Mouse (Mus musculus) neural tube, embryonic 10.5 days (tissue): Measurements from ENCODE around the gene Rundc1.
A peak's percentile ranks its signal among the peaks of the same experiment; 100 is the strongest.
"Not testable (repeated sequence)": the region's sequence is repeated elsewhere in the genome, so short reads cannot be mapped to it uniquely, and the experiment has no call there.

Experiments used
- DNase-seq: peaks from one replicate; pipeline ENCODE4 v3.0.0-alpha.2; 2017; ENCODE audit warnings: low spot score; ENCODE audit errors: extremely low spot score

The Rundc1 gene

DNA sequence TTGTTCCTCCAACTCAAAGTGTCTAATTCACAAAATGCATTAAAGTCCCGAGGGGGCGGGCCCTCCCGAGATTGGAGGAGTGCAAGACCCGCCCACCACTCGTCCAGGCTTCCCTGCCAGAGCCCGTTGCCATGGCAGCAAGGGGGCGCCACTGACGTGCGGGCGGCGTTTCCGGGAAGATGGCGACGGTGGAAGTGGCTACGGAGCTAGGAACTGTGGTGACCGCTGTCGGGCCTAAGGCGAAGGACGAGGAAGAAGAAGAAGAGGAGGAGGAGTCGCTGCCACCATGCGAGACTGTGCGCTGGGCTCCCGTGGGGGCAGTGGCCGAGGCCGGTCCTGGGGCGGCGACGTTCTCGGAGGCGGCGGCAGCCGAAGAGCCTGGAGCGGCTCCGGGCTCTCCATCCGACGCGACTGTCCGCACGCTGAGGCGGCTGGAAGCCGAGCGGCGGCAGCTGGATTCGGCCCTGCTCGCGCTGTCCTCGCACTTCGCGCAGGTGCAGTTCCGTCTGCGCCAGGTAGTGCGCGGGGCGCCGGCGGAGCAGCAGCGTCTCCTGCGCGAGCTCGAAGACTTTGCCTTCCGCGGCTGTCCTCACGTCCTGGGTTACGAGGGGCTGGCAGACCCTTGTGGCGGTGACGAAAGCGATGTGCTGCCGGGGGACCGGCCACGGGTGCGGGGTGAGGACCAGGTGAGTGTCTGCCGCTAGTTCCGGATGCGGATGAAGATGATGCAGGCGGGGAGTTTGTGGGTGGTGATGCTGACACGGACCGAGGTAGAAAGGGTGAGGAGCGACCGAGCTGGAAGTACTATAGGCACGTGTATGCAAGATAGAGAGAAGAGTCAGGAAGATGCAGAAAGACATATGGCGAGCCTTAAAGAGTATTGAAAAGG lies at the start of gene Rundc1, which contains the start of gene Ptges3l:
Rundc1 (plus strand) TSS at position 161 of the 889 bp plus-strand sequence.
Ptges3l (minus strand) TSS at position 409 of the 889 bp plus-strand sequence.
- peak; percentile 99 for DNase-seq

DNA sequence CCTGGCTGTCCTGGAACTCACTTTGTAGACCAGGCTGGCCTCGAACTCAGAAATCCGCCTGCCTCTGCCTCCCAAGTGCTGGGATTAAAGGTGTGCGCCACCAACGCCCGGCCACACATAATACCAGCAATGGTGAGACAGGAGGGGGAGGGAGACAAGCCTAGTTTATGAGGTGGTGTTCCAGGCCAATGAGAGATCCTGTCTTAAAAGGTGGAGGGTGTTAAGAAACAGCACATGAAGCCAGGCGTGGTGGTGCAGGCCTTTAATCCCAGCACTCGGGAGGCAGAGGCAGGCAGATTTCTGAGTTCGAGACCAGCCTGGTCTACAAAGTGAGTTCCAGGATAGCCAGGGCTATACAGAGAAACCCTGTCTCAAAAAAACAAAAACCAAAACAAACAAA lies 46.7 kb upstream of the Rundc1 start:
- DNase-seq: not testable (repeated sequence)

- DNase-seq: no peak
Observed at GRCm38 (mm10) chr11:101378926-101379325, 46.0 kb upstream of the Rundc1 start.

- no peak for DNase-seq
Observed at GRCm38 (mm10) chr11:101381817-101382216, 43.1 kb upstream of the Rundc1 start.

DNA sequence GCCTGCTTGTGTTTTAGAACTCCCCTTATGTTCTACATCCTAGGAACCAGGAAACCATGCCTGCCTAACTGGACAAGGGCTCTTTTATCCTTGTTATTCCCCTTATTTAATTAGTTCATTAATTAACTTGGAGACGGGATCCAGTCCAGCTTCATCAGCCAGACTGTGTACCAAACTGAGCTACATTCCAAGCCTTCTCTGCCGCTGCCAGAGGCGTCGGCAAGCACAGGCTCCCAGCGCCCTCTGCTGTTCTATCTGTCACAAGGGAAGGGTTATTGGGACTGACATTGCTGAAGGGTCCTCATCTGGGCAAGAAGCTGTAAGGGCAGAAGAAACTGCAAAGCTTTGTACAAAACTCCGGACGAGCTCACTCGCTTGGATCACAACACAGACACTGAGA lies 29.8 kb upstream of the Rundc1 start:
- DNase-seq: peak; percentile 71

- no peak for DNase-seq
Observed at GRCm38 (mm10) chr11:101415306-101415705, 9.6 kb upstream of the Rundc1 start.

GRCm38 (mm10) chr11:101416433-101417100 lies 8.3 kb upstream of the Rundc1 start:
- DNase-seq: peak; percentile 18

GRCm38 (mm10) chr11:101417101-101417855 lies 7.6 kb upstream of the Rundc1 start, which contains the start of gene Aarsd1:
Gene Aarsd1, minus strand, starts transcription at chr11:101417615.
- peak; percentile 91 for DNase-seq

DNA sequence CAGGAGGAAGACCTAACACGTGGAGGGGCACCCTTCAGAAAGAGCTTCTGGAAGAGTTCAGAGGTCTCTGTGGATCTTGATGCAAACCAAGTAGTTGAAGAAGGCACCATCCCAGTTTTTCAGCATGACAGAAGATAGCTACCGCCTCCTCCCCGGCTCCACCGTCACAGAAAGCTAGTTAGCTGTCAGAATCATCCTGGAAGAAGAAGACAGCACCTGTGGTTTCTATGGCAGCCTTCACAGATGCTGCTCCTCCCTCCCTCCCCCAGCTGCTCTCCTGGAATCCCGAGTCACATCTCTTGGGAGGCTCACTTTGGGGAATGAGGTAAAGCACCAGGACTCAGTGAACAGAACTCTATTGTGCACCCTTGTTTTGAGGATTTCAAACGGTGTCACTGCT lies 5.9 kb upstream of the Rundc1 start:
- no peak for DNase-seq

GRCm38 (mm10) chr11:101419610-101420009 lies 5.3 kb upstream of the Rundc1 start:
- no peak for DNase-seq

DNA sequence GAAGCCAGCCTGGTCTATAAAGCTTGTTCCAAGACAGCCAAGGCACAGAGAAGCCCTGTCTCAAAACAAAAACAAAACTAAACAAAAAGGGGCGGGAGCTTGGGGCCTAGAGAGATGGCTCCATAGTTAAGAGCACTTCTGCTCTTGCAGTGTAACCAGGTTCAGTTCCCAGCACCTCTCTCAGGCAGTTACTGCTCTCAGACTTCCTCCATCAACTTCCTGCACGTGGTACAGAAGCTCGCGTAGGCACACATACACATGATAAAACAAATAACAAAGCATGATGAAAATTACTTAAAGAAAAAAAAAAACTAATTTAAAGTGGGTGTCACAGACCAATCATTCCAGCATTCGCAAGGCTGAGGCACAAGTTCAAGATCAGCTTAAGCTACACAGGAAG lies 4.7 kb upstream of the Rundc1 start:
- DNase-seq: no peak

DNA sequence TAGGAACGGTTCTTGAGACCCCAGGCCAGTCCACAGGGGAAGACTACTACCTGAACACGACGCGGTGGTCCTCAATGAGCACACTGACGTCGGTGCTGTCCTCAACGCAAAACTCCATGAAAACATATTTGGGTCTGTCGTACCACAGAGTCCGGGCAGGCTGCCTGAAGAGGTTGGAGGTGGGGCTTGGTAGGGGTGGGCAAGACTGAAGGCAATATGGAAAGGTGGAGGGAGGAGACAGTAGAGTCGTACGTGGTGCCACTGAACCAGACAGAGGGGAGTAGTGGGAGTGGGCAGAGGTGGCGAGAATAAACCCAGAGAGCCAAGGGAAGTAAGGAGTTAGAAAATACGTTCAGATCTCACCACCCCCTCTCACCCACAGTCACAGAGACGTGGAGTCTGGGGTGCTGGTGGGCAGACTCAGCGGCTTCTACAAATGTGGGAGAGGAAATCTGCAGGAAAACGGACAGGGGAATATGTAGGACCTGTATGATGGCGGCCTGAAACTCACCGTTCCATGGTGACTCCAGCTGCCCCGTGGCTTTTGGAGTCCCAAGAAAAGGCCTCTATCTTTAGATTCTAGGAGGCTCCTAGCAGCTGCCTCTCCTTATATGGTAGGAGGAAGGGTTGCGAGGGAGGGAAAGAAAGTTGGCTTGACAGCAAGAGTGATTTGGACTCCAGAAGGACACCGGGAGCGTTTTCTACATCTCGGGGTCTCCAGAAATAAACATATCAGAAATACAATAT lies 607 bp upstream of the Rundc1 start, which contains the start of gene Gm27029:
Gm27029 (minus strand) TSS at position 692 of the 747 bp plus-strand sequence.
- peak; percentile 54 for DNase-seq

DNA sequence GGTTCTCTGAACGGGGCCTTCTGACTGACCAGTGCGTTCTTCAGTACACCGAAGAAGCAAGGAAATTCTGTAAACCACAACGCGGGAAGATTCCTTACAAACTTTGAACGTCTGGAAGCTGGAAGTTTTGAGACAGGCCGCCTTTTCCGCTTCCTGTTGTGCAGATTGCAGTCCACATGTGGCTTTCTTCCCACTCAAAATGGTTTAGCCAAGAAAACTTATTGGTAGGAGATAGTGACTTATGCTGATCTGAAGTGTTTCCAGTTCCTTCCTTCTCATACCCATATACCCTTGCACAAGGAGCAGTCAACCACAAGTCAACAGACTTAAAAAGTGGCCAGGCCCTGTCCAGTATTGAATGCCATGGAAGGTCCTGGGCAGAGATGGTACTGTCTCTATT lies 1.3 kb downstream of the Rundc1 start:
- DNase-seq: no peak

DNA sequence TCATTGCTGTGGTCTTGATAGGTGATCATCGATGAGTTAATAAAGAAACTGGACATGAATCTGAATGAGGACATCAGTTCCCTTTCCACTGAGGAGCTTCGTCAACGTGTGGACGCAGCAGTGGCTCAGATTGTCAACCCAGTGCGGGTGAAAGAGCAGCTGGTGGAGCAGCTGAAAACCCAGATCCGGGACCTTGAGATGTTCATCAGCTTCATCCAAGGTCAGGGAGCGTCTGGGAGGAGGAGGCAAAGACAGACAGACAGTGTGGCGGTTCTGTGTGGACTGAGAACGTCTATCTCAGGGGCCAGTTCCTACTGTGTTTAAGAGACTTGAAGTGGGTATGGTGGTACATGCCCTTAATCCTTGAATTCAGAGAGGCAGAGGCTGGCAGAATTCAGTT lies 6.4 kb downstream of the Rundc1 start:
- no peak for DNase-seq

GRCm38 (mm10) chr11:101433396-101433795 lies 8.5 kb downstream of the Rundc1 start:
- DNase-seq: no peak

DNA sequence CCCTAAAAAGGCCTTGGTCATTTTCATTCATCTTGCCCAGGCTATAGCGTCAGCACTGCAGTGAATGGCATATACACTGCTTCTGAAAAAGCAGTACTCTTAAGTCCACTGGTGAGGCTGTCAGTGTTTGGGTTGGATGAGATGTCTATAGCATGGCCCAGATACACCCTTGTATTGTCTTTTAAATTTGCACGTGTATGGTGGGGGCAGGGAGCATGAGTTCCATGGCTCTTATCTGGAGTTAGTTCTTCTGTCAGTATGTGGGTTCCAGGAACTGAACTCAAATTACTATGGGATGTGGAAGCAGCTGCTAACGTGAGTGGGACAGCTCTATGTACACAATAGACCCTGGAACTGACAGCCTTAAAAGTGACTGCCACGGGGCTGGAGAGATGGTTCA lies 10.9 kb downstream of the Rundc1 start:
- DNase-seq: no peak

GRCm38 (mm10) chr11:101436916-101437315 lies 12.0 kb downstream of the Rundc1 start:
- DNase-seq: no peak

DNA sequence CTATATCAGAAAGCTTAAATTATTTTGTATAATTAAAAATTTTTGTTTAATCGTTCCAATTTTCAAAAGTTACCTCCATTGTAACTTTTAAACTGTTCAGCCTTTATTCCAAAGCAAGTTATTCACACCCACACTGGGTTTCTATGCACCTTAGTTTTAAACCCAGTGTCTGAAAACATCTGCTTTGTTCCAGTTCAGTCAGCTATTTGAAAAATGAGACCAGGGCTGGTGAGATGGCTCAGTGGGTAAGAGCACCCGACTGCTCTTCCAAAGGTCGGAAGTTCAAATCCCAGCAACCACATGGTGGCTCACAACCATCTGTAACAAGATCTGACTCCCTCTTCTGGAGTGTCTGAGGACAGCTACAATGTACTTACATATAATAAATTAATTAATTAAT lies 13.1 kb downstream of the Rundc1 start:
- not testable (repeated sequence) for DNase-seq

GRCm38 (mm10) chr11:101441450-101442126 lies 16.7 kb downstream of the Rundc1 start:
- not testable (repeated sequence) for DNase-seq

DNA sequence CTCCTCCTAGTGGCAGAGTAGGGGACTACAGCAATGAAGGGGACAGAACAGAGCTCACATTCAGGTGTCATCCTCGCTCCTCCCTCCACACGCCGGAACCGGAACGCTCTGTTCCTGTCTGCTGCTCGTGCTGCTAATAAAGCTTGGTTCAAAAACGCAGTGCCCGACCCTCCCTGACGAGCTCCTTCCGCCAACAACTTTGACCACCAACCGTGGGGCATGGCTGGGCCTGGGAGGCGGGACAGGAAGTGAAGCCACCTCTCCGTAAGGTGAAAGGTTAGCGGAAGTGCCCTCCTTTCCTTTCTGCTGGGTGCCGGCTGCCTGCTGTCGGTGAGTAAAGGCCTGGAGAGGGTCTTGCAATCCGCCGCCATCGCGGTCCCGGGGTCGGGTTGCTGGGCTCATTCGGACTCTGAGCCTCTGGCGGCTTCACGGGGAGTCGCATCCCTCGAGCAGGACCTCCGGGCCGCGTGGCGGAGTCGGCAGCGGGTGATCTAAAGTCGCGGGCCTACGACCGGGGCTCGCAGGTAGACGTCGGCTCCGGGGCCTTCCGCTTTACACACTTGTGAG lies 17.3 kb downstream of the Rundc1 start, which contains the start of gene Rpl27:
Rpl27 (plus strand) TSS at position 172 of the 567 bp plus-strand sequence.
- peak; percentile 99 for DNase-seq
